Mouse (Mus musculus): ENCODE data around the gene Mapk10.
"Not testable (repeated sequence)": the region's sequence is repeated elsewhere in the genome, so short reads cannot be mapped to it uniquely, and the experiment has no call there.

Gene Mapk10

DNA sequence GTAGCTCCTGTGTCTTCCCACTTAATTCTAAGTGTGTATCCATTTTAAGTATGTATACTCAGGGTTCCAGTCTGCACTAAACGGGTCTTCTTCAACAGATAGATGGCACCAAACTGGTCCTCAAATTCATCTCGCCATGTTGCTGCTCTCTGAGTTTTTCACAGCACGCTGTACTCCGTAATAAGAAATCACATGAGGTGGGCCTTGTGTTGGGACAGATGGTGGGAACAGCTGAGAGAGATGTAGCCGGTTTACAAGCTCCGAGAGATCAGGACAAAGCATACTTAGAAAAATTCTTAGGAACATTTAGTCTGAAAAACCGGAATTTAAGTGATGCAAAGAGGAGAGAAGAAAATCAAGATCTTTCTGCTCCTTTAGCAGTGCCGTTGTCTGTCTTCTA is 257.7 kb downstream of the Mapk10 start:
- DNase-seq (ENCODE audit: low spot score in 2 of 2): no peak

DNA sequence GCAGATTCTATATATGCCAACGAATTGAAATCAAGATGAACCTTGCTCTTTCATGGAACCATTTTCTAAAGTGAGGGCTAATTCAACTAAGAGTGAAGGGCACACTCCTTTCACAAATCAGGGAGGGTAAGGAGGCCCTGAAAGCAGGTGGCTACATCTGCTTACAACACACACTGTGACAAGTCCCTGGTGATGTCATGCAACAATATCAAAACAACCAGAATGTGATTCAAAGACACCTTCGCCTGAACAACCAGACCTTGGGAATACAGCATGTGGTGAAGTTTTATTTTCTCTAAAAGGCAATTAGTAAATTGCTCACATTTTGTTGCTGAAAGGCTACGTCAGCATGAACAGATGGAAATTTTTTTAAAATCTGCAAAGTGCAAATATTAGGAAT is 258.2 kb downstream of the Mapk10 start:
- DNase-seq (ENCODE audit: low spot score in 2 of 2): no peak

DNA sequence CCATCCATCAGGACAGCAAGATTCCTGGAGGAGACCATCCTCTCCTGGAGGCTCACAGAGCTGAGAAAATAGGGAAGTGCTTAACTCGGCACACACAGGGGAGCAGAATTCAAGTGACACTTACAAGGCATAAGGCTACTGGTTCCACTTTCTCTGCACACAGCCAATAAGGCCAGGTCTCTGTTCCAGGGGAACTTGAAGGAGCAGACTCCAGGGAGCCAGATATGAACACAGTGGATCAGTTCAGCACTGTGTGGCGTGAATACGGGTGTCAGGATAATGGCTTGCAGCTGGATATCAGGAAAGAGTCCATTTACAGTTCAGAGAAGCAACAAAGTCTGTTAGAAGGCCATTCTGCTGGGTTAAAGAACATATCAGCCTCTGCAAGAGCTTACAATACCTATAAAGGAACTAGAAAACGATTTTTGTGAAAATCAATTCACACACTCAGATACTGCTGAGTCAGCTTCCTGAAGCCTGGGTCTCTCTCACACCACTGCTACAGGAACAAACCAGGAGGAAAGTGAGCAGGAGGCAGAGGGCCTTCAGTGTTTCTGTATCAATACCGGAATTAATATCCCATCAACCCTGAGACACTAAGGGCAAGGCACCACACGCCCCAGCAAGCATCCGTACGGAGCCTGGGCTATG is 263.9 kb downstream of the Mapk10 start:
- peak in 1 of 2 experiments; percentile 5 for DNase-seq (ENCODE audit: low spot score in 2 of 2)

DNA sequence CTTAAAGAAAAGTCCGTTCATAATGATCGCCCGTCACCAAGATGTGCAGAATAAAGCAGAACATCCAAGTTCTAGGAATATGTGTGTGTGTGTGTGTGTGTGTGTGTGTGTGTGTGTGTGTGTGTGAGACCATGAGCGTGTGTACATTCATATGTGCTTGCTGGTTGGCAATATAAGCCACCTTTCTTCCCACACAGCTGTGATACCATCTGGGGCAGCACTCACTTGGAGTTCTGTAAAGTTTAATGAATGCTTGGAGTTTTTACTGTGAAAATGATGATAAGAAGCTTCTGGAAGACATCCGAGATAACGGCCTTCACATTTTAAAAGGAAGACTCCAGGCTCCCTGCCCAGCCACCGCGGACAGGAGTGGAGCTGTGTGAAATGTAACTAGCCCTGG is 264.5 kb downstream of the Mapk10 start:
- no peak for DNase-seq (ENCODE audit: low spot score in 2 of 2)

DNA sequence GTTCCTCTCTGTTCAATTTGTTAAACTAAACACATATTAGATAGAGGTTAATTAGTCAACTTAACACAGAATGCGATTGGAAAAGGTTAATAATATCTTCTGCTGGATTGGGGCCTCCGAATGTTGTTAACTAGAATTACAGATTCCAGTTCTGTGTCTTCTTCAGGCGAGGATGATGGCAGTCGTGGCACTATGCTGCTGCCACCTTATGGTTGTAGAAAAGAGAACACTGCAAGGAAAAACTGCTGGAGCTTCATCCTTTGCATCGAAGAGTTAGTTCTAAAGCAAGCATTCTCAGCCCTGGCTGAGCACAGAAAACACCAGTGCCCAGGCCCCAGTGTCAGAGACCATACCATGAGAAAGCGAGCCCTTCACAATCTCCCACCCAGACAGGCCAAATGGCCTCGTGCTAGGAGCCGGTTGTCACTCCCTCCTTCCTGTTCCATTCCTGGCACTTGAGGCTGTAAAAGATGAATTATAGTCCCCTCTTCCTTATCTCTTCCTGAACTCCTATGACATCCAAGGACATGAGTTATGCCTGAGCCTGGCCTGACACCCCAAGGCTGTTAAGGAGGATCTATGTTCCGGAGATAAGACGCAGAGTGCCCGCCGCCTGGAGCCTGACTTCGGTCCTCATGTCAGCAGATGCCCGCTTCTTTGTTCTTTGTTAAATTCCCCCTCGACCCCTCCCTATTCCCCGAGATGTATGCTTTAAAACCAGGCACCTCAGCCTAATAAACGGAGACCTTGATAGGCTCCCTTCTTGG is 267.1 kb downstream of the Mapk10 start:
- not testable (repeated sequence) for DNase-seq (ENCODE audit: low spot score in 2 of 2)

DNA sequence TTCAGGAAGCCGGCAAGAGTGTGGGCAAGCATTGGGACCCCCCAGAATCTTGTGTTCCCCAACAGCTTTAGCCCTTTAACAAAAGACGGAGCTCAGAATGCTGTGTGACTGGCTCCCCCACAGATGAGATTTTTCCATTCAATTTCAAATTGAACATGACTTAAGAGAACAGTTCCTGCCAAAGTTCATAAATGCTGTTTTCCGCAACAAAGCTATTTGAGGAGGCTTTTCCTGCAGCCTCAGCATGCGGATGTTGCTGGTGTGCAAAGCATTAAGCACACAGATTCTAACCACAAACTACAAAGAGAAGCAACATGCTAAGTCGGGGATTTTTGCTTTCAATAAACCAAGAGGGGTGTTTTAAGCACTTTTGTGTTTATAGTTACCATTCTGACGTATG is 281.0 kb downstream of the Mapk10 start:
- DNase-seq (ENCODE audit: low spot score in 2 of 2): no peak

DNA sequence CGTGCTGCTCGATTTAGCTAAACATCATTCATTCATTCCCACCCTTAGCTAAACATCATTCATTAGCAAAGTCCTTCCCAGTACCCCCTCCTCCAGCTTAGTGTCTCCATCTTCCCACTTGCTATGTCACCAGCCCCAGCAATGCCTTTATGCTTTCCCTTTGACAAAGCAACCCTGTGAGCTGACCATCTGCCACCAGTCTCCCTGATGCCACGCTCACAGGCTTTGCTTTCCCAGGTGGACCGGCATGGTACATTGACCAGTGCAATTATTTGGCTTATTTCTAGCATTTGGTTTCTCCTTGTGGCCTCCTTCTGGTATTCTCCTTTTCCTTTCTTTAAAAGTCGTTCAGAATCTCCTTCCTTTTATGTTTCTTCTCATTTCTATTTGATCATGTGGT is 284.3 kb downstream of the Mapk10 start:
- no peak for DNase-seq (ENCODE audit: low spot score in 2 of 2)

DNA sequence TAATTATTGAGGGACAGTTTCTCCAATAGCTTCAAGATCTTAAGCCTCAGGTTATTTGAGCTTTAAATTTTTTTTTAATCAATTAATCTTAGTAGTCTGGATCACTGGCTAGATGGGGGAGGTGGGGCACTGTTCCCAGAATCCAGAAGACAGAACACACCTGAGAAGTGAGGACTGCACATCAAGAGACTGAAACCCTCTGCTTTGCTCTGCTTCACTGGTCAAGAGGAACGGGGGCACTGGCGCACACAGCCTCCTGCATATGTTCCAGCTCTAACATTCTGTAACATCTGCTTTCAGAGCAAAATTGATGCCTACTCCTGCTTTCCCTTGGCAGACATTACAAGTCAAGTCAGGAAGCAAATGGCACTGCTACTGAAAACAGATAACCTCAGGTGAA is 290.9 kb downstream of the Mapk10 start:
- DNase-seq (ENCODE audit: low spot score in 2 of 2): no peak

DNA sequence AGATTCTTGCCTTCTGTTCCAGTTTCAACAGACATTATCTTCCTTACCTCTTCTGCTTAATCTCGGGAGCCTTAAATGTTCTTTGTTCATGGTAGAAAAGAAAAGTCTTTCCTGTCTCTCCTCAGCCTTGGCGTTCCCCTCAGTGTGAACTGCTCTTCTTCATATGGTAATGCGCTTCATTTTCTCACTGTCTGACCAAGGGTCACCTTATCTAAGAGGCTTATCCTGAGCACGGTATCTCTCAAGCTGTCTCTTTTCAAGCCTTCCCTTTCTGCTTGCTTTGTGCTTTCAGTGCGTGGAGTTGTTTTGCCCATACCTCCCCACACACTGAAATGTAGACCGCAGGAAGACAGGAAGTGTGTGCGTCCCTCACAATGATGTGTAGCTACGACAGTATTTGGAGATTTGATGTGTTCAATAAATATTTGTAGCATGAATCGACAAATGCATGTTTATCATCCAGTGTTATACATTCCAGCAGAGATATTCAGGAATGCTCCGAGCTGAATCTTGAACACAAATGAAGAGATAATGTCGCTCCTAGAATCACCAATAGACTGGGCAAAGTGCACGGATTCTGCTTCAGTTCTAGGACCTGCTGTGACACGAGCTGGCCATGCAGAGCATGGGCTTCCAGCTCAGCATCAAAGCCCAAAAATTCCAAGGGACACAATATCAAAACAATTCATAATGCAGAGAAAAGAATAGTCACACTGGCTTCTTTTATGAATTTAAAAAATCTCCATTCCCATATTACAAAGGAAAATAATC is 305.5 kb downstream of the Mapk10 start:
- no peak for DNase-seq (ENCODE audit: low spot score in 2 of 2)

DNA sequence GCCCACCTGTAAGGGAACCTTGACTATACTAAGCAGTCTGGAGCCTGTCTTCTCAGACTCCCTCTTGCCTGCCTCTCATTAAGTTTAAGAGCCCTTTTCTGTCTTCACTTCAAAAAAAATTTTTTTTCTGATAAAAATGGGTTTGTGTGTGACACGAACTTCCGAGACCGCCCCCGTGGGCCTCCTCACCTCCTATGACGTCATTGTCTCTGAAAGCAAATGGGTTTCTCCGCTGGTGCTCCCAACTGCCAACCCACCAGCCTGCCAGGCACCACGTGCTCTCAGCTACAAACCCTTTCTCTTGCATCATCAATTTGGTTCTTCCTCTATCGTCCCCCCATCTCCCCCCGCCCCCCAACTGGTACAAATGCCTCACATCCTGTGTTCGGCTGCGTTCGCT is 307.1 kb downstream of the Mapk10 start:
- no peak for DNase-seq (ENCODE audit: low spot score in 2 of 2)

DNA sequence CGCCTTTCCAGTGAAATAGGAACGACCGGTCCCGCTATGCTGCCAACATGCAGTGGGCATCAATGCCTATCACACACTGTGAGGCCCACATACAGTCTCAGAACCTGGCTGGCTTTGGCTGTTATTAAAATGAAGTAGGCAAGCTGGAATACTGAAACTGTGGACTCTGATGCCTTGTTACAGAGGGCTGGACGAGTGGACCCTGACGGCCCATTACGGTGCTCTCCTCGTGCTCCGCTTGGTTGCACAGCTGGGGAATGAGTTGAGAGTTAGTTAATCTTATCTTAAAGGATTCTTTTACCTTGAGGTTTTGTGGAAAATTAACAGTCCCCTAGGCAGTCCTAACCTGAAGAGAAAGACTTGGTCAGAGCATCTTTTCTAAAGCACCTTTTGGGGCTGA is 307.6 kb downstream of the Mapk10 start:
- DNase-seq (ENCODE audit: low spot score in 2 of 2): no peak

DNA sequence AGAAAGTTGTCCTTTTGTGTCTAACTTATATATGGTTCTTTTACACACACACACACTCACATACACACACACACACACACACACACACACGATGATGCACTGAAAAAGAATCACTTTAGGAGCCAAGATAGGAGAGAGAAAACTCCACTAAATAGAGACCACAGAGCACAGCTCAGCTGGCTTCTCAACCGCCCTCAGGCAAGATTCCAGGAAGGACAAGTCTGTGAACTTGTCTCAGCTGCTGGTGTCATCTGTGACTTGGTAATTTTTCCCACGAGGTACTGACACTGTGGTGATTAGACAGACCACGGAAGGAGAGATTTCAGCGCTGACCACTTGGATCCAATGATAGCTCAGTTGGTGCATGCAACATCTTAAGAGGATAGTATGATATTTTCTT is 310.0 kb downstream of the Mapk10 start:
- DNase-seq (ENCODE audit: low spot score in 2 of 2): no peak

DNA sequence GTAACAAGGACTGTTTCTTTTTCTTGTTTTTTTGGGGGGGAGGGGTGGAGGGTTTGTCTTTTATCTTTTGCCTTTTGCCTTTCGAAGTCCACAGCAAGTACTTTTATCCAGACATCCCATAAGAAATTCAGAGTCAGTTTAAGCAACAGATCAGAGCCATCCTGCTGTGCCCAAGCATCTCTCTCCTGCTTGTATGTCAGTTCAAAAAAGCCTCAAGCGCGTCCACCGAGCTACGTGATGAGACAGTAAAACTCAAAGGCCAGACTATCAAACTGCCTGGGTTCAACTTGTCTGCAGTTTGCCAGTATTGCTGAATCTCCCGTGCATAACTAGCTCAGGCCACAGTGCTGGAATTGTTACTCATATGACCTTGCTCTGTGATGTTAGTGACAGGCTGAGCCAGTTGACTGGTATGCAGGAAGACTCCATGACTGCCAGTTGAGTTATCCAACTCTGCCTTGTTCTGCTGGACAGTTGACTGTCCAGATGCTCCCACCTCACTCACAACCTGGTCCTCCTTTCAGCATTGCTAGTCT is 311.4 kb downstream of the Mapk10 start:
- DNase-seq (ENCODE audit: low spot score in 2 of 2): no peak

DNA sequence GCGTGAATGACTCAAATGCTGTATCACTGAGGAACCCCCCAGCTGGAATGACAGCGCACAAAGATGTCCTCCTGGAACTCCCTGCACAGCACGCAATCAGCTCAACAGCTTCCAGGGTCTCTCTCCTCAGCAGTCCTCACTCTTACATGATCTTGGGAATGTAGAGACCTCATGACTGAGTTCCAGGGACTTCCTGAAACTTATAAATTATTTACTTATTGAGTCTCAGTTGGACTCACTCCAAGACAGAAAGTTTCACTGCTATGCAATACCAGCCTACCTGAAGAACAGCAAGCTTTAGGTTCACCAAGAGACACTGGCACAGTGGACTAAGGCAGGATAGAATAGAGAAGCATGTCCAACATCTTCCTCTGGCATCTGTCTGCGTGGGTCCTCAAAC is 312.8 kb downstream of the Mapk10 start:
- no peak for DNase-seq (ENCODE audit: low spot score in 2 of 2)

DNA sequence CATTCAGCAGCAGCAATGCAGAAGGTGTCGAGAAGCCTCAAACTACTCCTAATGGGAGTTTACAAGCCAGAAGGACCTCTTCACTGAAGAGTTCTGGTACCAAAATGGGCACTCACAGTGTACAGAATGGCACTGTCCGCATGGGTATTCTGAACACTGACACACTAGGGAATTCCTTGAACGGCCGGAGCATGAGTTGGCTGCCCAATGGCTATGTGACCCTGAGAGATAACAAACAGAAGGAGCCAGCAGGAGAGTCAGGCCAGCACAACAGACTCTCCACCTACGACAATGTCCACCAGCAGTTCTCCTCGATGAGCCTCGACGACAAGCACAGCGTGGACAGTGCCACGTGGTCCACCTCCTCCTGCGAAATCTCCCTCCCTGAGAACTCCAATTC is 318.9 kb downstream of the Mapk10 start:
- DNase-seq (ENCODE audit: low spot score in 2 of 2): no peak

DNA sequence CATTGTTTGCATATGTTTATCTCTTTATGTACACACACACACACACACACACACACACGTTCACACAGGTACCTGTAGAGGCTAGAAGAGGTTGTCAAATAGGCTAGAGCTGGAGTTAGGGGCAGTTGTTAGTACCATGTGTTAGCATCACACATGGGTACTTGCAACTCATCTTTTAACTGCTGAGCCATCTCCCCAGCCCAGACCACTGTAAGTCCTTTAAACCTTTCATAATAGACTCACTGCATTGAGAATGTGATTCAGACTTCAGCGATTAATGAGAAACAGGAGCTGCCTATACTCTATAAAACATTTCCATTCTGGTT is 322.0 kb downstream of the Mapk10 start:
- no peak for DNase-seq (ENCODE audit: low spot score in 2 of 2)

DNA sequence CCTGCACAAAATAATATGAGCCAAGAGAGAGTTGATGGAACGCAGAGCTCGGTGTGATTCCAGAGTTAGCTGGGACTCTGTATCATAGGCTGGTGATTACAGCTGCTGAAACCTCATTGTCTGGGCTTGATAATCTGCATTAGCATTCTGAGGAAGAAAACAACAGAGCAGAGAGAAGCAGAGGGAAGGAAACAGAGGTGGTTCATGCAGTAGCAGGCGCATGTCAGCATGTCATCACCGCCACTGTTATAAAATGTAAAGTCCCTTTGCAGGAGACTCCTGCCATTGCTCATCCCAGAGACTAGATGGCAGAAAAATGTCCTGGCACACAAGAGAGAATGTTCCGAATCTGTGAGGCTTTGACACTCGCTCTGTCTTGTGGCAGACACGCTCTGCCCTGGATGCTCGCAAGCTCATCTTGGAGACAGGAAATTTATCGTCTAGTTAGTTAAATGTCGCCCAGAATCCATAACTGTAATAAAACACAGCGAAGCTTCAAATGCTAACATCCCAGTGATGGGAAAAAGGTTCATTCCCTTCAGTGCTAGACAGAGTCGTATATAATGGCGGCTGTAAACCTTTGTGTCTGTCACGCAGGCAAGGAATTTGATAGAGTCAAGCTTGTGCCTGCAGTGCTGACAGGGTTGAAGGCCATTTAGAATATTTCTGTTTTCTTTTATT is 322.5 kb downstream of the Mapk10 start:
- no peak for DNase-seq (ENCODE audit: low spot score in 2 of 2)

DNA sequence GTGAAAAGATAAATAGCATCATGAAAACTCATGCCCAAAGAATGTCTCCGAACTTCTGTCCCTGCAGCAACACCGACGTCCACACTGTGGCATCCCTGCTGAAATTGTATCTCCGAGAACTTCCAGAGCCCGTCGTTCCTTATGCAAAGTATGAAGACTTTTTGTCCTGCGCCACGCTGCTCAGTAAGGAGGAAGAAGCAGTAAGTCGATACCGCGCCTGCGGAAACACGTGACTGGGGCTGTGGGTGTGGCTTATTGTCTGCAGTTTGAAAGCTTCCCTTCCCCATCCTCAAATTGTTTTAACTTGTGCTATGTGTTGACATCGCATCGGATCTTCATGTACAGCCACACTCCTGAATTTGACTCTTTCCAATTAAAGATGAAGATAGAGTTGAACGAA is 335.5 kb downstream of the Mapk10 start:
- no peak for DNase-seq (ENCODE audit: low spot score in 2 of 2)

DNA sequence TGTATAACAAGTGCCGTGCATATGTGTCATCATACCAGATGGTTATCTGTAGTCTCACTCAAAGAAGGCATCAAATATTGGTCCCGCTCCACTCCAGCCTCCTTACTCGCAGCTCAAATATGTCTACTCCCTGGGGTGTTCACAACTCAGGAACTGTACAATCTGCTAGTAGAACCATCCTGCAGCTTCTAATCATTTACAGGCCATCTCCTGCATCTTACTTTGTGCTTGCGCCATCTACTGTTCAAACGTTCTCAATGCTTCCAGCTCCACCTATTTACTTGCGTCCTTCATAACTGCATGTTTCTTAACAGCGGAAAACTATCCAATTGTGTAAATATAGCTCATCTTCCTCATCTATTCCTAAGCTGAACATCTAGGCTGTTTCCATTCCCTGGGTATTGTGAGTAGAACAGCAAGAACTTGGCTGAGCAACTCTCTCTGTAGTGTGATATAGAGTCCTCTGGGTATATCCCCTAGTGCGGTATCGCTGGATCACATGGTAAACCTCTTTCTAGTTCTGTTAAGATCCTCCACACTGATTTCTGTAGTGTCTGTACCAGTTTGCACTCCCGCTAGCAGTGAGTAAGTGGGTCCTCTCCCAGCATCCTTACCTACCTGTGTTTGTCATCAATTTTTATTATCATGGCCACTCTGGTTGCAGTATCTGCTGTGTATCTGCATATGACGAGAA is 336.4 kb downstream of the Mapk10 start:
- DNase-seq (ENCODE audit: low spot score in 2 of 2): peak; percentile 10 to 48

DNA sequence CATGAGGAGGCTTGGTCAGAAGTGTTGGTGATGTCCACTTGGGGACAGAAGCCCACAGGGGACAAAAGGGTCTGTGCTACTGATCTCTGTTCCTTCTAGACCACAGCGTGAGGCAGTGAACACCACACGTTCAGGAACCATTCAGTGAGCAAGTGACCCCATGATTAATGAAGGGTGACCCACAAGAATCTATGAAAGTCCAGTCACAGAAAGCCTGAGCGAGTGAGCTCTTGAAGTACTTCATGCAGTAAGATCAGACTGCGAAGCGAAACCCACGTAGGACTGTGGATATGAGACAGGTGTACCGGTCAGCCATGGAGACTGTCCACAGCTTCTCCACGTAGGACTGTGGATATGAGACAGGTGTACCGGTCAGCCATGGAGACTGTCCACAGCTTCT is 338.1 kb downstream of the Mapk10 start:
- DNase-seq (ENCODE audit: low spot score in 2 of 2): not testable (repeated sequence)

DNA sequence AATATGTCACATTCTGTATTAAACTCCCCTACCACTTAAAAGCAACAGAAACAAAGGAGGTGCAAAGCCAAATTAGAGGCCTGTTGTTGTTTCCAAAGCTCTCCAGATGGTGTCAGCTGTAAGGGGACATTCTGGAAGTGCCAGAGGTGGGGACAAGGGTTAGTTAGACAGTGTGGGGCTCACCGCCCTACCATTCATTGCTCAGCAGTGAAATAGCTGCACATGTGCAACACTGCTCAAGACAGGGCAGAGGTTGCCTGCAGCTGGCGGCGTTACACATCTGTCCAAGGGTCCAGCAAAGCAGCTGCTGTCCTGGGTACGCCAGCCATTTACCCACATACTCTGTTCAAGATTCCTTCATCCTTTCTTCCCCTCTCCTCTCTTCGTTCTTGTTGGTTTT is 342.9 kb downstream of the Mapk10 start:
- DNase-seq (ENCODE audit: low spot score in 2 of 2): no peak

DNA sequence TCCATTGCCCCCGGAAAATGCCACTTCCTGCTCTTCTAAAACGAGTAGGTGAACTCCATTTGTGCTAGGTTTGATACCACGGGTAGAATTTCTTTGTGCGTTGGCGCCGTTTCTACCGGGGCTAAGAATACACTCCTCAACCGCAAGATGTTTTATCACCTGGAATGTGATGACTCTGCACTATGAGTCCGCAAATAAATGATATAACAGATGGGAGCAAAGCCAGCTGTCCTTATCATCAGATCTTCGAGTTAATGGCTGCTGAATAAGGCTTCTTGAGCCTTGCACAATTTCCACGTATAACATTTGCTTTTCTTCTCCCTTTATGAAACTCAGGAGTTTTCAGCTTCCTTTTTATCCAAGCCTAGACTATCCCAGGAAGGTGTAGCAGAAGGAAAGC is 351.4 kb downstream of the Mapk10 start:
- no peak for DNase-seq (ENCODE audit: low spot score in 2 of 2)
